Comparison of ENCODE assay signal across 19 mouse cellular contexts in genomic region chr4:143985165-143985564, GRCm38 (mm10). TPM values are rescaled to one million over a fixed set of nuclear protein-coding genes. Genes with fewer than 3 reads are reported as not detected.
A peak's percentile ranks its signal among the peaks of the same experiment; 100 is the strongest.
DNase-seq lines count a peak whose midpoint lies in the region; TF ChIP-seq lines count a peak whose summit lies in the region.
"Not testable (repeated sequence)": the region's sequence is repeated elsewhere in the genome, so short reads cannot be mapped to it uniquely, and the experiment has no call there.
"Had no signal": no experiment of that assay in that cellular context is flagged by ENCODE, and none has a peak within 500 bp of the region (broad histone marks: within the 10 kb centered on the region; RNA-seq: fewer than 3 reads in every experiment).

No protein-coding gene starts in this region.

- H3K9ac ChIP-seq in heart, adult 2 months (ENCODE audit: low read depth, low read length) = not testable (repeated sequence)

- not testable (repeated sequence) for H3K36me3 ChIP-seq in heart, adult 2 months (ENCODE audit: control insufficient read depth, insufficient read depth, low read length)

- not testable (repeated sequence) for TF ChIP-seq EP300 in heart, adult 2 months (IDR thresholded peaks at IDR 0.05; ENCODE audit: insufficient read depth, low read depth, low read length)

- not testable (repeated sequence) for TF ChIP-seq POLR2A in heart, adult 2 months (IDR thresholded peaks at IDR 0.05; ENCODE audit: insufficient read depth, low read depth, low read length); lung, adult 2 months (IDR thresholded peaks at IDR 0.05; ENCODE audit: borderline replicate concordance, extremely low read depth, low read depth, low read length)

- not testable (repeated sequence) for H3K79me2 ChIP-seq in heart, adult 2 months (replicated peaks; ENCODE audit: control insufficient read depth, insufficient read depth, low read length)

- intact Hi-C loops in heart, adult 2 months (cut with DNase I) = not testable (repeated sequence)

- not testable (repeated sequence) for H3K4me1 ChIP-seq in heart, adult 2 months (ENCODE audit: control insufficient read depth, insufficient read depth, low read length); lung, adult 2 months (ENCODE audit: control insufficient read depth, insufficient read depth, low read length)

- H3K27ac ChIP-seq in heart, adult 2 months = not testable (repeated sequence)

- not testable (repeated sequence) for H3K27me3 ChIP-seq in heart, adult 2 months (ENCODE audit: control insufficient read depth, insufficient read depth, low read length)

- H3K4me3 ChIP-seq in heart, adult 2 months; lung, adult 2 months (replicated peaks; ENCODE audit: extremely low read depth, low read depth, low read length): not testable (repeated sequence)

- peak; percentile 10 to 70 for DNase-seq in adrenal gland, adult (ENCODE audit: inconsistent age in 2 of 2, low spot score in 1 of 2)
- DNase-seq in cerebellum, adult 9-11 months = peak; percentile 14
- DNase-seq in heart, adult 2 months = peak; percentile 14 to 26
- peak; percentile 14 for DNase-seq in kidney, adult 9 months
- DNase-seq in layer of hippocampus, postnatal 36 days = peak; percentile 3 to 5
- DNase-seq in lung, adult 2 months = peak; percentile 6
- peak; percentile 5 for DNase-seq in ovary, postnatal 14 days (ENCODE audit: low spot score)
- peak; percentile 4 for DNase-seq in thymus, postnatal 14 days

- WGBS in heart, adult 2 months = no CpG with 5 or more reads among the region's 7 CpGs
- WGBS in lung, adult 2 months = no CpG with 5 or more reads among the region's 7 CpGs

- TF ChIP-seq CTCF in heart, adult 2 months (IDR thresholded peaks at IDR 0.05); lung, adult 2 months (IDR thresholded peaks at IDR 0.05; ENCODE audit: insufficient read depth, low read length): not testable (repeated sequence)

RNA-seq across cellular contexts. Expression of gene Pramef17, which starts 9.0 kb away (rescaled TPM):
- total RNA-seq in heart, adult 2 months (2021) = not detected
- not detected in 2 replicates for polyA plus RNA-seq in heart, adult 2 months (2012; rRNA removed)
- not detected for total RNA-seq in layer of hippocampus, postnatal 36 days (2021)
- polyA plus RNA-seq in lung, adult 2 months (2012; rRNA removed) = not detected in 2 replicates
- total RNA-seq: adrenal gland, postnatal 36 days; gastrocnemius, postnatal 14 days had no signal
- polyA plus RNA-seq: embryonic facial prominence, embryonic 15.5 days; forebrain, embryonic 12.5 days; heart, embryonic 14.5 days; hindbrain, embryonic 14.5 days; intestine, postnatal 0 days; lung, embryonic 15.5 days; midbrain, embryonic 10.5 days; small intestine, adult 2 months; stomach, embryonic 15.5 days had no signal

RNA-seq across cellular contexts. Expression of gene Gm13101, which starts 18.4 kb away (rescaled TPM):
- not detected for total RNA-seq in heart, adult 2 months (2021)
- not detected in 2 replicates for polyA plus RNA-seq in heart, adult 2 months (2012; rRNA removed)
- total RNA-seq in layer of hippocampus, postnatal 36 days (2021) = not detected
- not detected in 2 replicates for polyA plus RNA-seq in lung, adult 2 months (2012; rRNA removed)
- total RNA-seq: adrenal gland, postnatal 36 days; gastrocnemius, postnatal 14 days had no signal
- polyA plus RNA-seq: embryonic facial prominence, embryonic 15.5 days; forebrain, embryonic 12.5 days; heart, embryonic 14.5 days; hindbrain, embryonic 14.5 days; intestine, postnatal 0 days; lung, embryonic 15.5 days; midbrain, embryonic 10.5 days; small intestine, adult 2 months; stomach, embryonic 15.5 days had no signal

RNA-seq across cellular contexts. Expression of gene Pramef25, which starts 34.3 kb away (rescaled TPM):
- total RNA-seq in heart, adult 2 months (2021) = not detected
- polyA plus RNA-seq in heart, adult 2 months (2012; rRNA removed) = not detected in 2 replicates
- not detected for total RNA-seq in layer of hippocampus, postnatal 36 days (2021)
- polyA plus RNA-seq in lung, adult 2 months (2012; rRNA removed) = not detected in 2 replicates
- total RNA-seq: adrenal gland, postnatal 36 days; gastrocnemius, postnatal 14 days had no signal
- polyA plus RNA-seq: embryonic facial prominence, embryonic 15.5 days; forebrain, embryonic 12.5 days; heart, embryonic 14.5 days; hindbrain, embryonic 14.5 days; intestine, postnatal 0 days; lung, embryonic 15.5 days; midbrain, embryonic 10.5 days; small intestine, adult 2 months; stomach, embryonic 15.5 days had no signal
